Mouse (Mus musculus) heart, postnatal 14 days (tissue): ENCODE measurements around the gene Sirt6. TPM values are rescaled to one million over a fixed set of nuclear protein-coding genes. Genes with fewer than 3 reads are reported as not detected.

Experiments used
- total RNA-seq, 2 experiments: library from RNA; stranded (reverse); gene quantifications; 2 replicates each; pipeline ENCODE4 v1.2.3; 2021

Sirt6 gene
- total RNA-seq, 2 experiments from 2014 or later = 10.7 to 11.0 TPM

Other genes starting within 250 kb of the Sirt6 start
- 10 to 100 TPM; 30.5 to 32.7 TPM for gene Fzr1, start 249.3 kb downstream of the Sirt6 start, total RNA-seq
- 10 to 100 TPM; 47.6 to 55.3 TPM for gene Dohh, start 243.4 kb downstream of the Sirt6 start, total RNA-seq
- gene Gm48551, start 243.3 kb downstream of the Sirt6 start, total RNA-seq = under 1 TPM; 0.51 to 0.84 TPM
- under 1 TPM; 0.65 to 0.83 TPM for gene Gm48552, start 238.8 kb downstream of the Sirt6 start, total RNA-seq
- 1 to 10 TPM; 1.9 to 2.0 TPM for gene Smim24, start 234.7 kb downstream of the Sirt6 start, total RNA-seq
- gene Nfic, start 172.2 kb downstream of the Sirt6 start, total RNA-seq = 100 to 1,000 TPM; 133 TPM
- gene Celf5, start 145.1 kb downstream of the Sirt6 start, total RNA-seq = under 1 TPM; 0.15 to 0.19 TPM
- 10 to 100 TPM; 55.4 to 62.0 TPM for gene Ncln, start 131.4 kb downstream of the Sirt6 start, total RNA-seq
- gene S1pr4, start 127.7 kb downstream of the Sirt6 start, total RNA-seq = 1 to 10 TPM in 1 of 2 experiments, under 1 TPM in 1; 0.96 to 1.2 TPM
- gene Gna15, start 103.6 kb downstream of the Sirt6 start, total RNA-seq = under 1 TPM; 0.73 to 0.76 TPM
- gene Gna11, start 82.6 kb downstream of the Sirt6 start, total RNA-seq = 10 to 100 TPM; 50.6 to 51.6 TPM
- gene Aes, start 68.3 kb downstream of the Sirt6 start, total RNA-seq = 100 to 1,000 TPM; 900 to 948 TPM
- gene Tle2, start 53.2 kb downstream of the Sirt6 start, total RNA-seq = 10 to 100 TPM in 1 of 2 experiments, 1 to 10 TPM in 1; 9.4 to 11.2 TPM
- 10 to 100 TPM in 1 of 2 experiments, 1 to 10 TPM in 1; 8.0 to 10.2 TPM for gene Tle6, start 26.7 kb downstream of the Sirt6 start, total RNA-seq
- gene BC025920, start 21.5 kb downstream of the Sirt6 start, total RNA-seq = 1 to 10 TPM; 1.8 to 2.2 TPM
- 10 to 100 TPM in 1 of 2 experiments, 1 to 10 TPM in 1; 9.4 to 10.9 TPM for gene Ankrd24, start 743 bp upstream of the Sirt6 start, total RNA-seq
- 1 to 10 TPM; 2.6 to 2.7 TPM for gene Gm10778, start 21.3 kb upstream of the Sirt6 start, total RNA-seq
- 1 to 10 TPM; 4.8 to 5.4 TPM for gene Zfp433, start 77.0 kb upstream of the Sirt6 start, total RNA-seq
- 1 to 10 TPM; 2.1 to 2.4 TPM for gene Gm3055, start 143.4 kb upstream of the Sirt6 start, total RNA-seq
- gene Gm4767, start 184.4 kb upstream of the Sirt6 start, total RNA-seq = 1 to 10 TPM; 1.8 TPM
- 1 to 10 TPM; 1.8 to 2.7 TPM for gene Gm32687, start 236.1 kb upstream of the Sirt6 start, total RNA-seq